Mouse (Mus musculus): Measurements from ENCODE around the gene Pcdh9.

Pcdh9 gene

GRCm38 (mm10) chr14:93794530-93794929 is 95.9 kb downstream of the Pcdh9 start:
- CTCF ChIA-PET, result no interaction called here

GRCm38 (mm10) chr14:93786234-93786633 is 104.2 kb downstream of the Pcdh9 start:
- CTCF ChIA-PET, result no interaction called here

- CTCF ChIA-PET, result no interaction called here
These were observed 105.4 kb downstream of the Pcdh9 start for GRCm38 (mm10) chr14:93785031-93785430.

GRCm38 (mm10) chr14:93762855-93763254 is 127.6 kb downstream of the Pcdh9 start:
- CTCF ChIA-PET, result no interaction called here

GRCm38 (mm10) chr14:93734077-93734673 is 156.3 kb downstream of the Pcdh9 start:
- CTCF ChIA-PET, result no interaction called here

GRCm38 (mm10) chr14:93725798-93726197 is 164.7 kb downstream of the Pcdh9 start:
- CTCF ChIA-PET, result interaction anchor here (0.5 kb wide), 1 partner anchor 777 kb away, joined by 8 read pairs; no protein-coding TSS in a partner anchor

- CTCF ChIA-PET, result no interaction called here
These were observed 171.3 kb downstream of the Pcdh9 start for GRCm38 (mm10) chr14:93719208-93719607.

- CTCF ChIA-PET, result no interaction called here
These were observed 177.1 kb downstream of the Pcdh9 start for GRCm38 (mm10) chr14:93713250-93713935.

GRCm38 (mm10) chr14:93708651-93709050 is 181.8 kb downstream of the Pcdh9 start:
- CTCF ChIA-PET, result no interaction called here

GRCm38 (mm10) chr14:93701385-93702101 is 188.9 kb downstream of the Pcdh9 start:
- CTCF ChIA-PET, result no interaction called here

GRCm38 (mm10) chr14:93700916-93701315 is 189.6 kb downstream of the Pcdh9 start:
- CTCF ChIA-PET, result no interaction called here

- CTCF ChIA-PET, result no interaction called here
These were observed 205.8 kb downstream of the Pcdh9 start for GRCm38 (mm10) chr14:93684641-93685040.

GRCm38 (mm10) chr14:93675273-93676068 is 215.0 kb downstream of the Pcdh9 start:
- CTCF ChIA-PET, result no interaction called here

- CTCF ChIA-PET, result no interaction called here
These were observed 236.3 kb downstream of the Pcdh9 start for GRCm38 (mm10) chr14:93653986-93654757.

GRCm38 (mm10) chr14:93627241-93627640 is 263.2 kb downstream of the Pcdh9 start:
- CTCF ChIA-PET, result no interaction called here

GRCm38 (mm10) chr14:93624144-93624543 is 266.3 kb downstream of the Pcdh9 start:
- CTCF ChIA-PET, result no interaction called here

- CTCF ChIA-PET, result no interaction called here
These were observed 269.3 kb downstream of the Pcdh9 start for GRCm38 (mm10) chr14:93621211-93621610.

GRCm38 (mm10) chr14:93607546-93607945 is 282.9 kb downstream of the Pcdh9 start:
- CTCF ChIA-PET, result no interaction called here

GRCm38 (mm10) chr14:93599997-93600396 is 290.5 kb downstream of the Pcdh9 start:
- CTCF ChIA-PET, result no interaction called here

GRCm38 (mm10) chr14:93585432-93586024 is 305.0 kb downstream of the Pcdh9 start:
- CTCF ChIA-PET, result no interaction called here

- CTCF ChIA-PET, result no interaction called here
These were observed 326.1 kb downstream of the Pcdh9 start for GRCm38 (mm10) chr14:93564361-93564760.
